Mouse (Mus musculus) liver, postnatal 0 days (tissue): ENCODE data around the gene Sem1. TPM values are rescaled to one million over a fixed set of nuclear protein-coding genes. Genes with fewer than 3 reads are reported as not detected.

Experiments
- ATAC-seq: fragments of 200-750 bp; cut with Nextera tagmentation; 2 replicates; pipeline ENCODE4 v1.8.0; 2017; ENCODE audit warnings: mild to moderate bottlenecking, moderate library complexity
- DNase-seq: peaks from one replicate; pipeline ENCODE4 v3.0.0-alpha.2; 2016
- H3K27ac ChIP-seq: fragments of 300-500 bp; sonication (generic); 2 replicates; pipeline ENCODE4 v1.5.1; 2014; ENCODE audit warnings: antibody characterized with exemption, moderate library complexity, mild to moderate bottlenecking, low read depth
- H3K27me3 ChIP-seq: fragments of 300-500 bp; sonication (generic); 2 replicates; pipeline ENCODE4 v1.6.1; 2014; ENCODE audit warnings: low read length, control low read depth, mixed read lengths; ENCODE audit not compliant: insufficient read depth
- H3K36me3 ChIP-seq: fragments of 300-500 bp; sonication (generic); replicated peaks from 2 replicates; pipeline ENCODE4 v1.6.1; 2014; ENCODE audit warnings: mild to moderate bottlenecking, control low read depth, low read length, moderate library complexity, mixed read lengths; ENCODE audit not compliant: insufficient read depth
- H3K4me1 ChIP-seq: fragments of 300-500 bp; sonication (generic); 2 replicates; pipeline ENCODE4 v1.6.1; 2014; ENCODE audit warnings: antibody characterized with exemption, mild to moderate bottlenecking, control low read depth; ENCODE audit not compliant: insufficient read depth
- H3K4me2 ChIP-seq: fragments of 300-500 bp; sonication (generic); 2 replicates; pipeline ENCODE4 v1.6.1; 2014; ENCODE audit warnings: low read depth, mild to moderate bottlenecking, low read length, moderate library complexity, mixed read lengths
- H3K4me3 ChIP-seq: fragments of 300-500 bp; sonication (generic); 2 replicates; pipeline ENCODE4 v1.5.1; 2014; ENCODE audit warnings: low read depth, low read length
- H3K9ac ChIP-seq: fragments of 300-500 bp; sonication (generic); replicated peaks from 2 replicates; pipeline ENCODE4 v1.6.1; 2014; ENCODE audit warnings: mild to moderate bottlenecking, moderate library complexity
- H3K9me3 ChIP-seq: fragments of 300-500 bp; sonication (generic); 2 replicates; pipeline ENCODE4 v1.6.1; 2016; ENCODE audit warnings: mild to moderate bottlenecking, control low read depth, low read length, mixed read lengths
- CTCF ChIP-seq: sonication (generic); IDR thresholded peaks from 2 replicates; pipeline ENCODE4 v1.5.1; 2016; ENCODE audit warnings: antibody characterized with exemption, low read depth
- EP300 ChIP-seq: IDR thresholded peaks from 2 replicates; pipeline ENCODE4 v1.6.1; 2016; ENCODE audit warnings: antibody characterized with exemption, low read depth, mild to moderate bottlenecking
- WGBS: fragments of 180-500 bp; shearing (Covaris S2); extraction: QIAGEN DNeasy Blood & Tissue Kit; methylation state at CpG from one replicate; pipeline ENCODE4 v1.1.7; 2014; ENCODE audit not compliant: insufficient replicate concordance; 5-methylcytosine and 5-hydroxymethylcytosine counted together
- polyA plus RNA-seq: library from polyadenylated mRNA; unstranded; fragments of >200 nt; fragmentation: Nextera tagmentation; extraction: Ambion mirVana; gene quantifications from 2 replicates; pipeline ENCODE4 v1.2.1, GENCODE M21; 2015

The Sem1 gene
- polyA plus RNA-seq, 1 experiment from 2014 or later: 139 TPM

DNA sequence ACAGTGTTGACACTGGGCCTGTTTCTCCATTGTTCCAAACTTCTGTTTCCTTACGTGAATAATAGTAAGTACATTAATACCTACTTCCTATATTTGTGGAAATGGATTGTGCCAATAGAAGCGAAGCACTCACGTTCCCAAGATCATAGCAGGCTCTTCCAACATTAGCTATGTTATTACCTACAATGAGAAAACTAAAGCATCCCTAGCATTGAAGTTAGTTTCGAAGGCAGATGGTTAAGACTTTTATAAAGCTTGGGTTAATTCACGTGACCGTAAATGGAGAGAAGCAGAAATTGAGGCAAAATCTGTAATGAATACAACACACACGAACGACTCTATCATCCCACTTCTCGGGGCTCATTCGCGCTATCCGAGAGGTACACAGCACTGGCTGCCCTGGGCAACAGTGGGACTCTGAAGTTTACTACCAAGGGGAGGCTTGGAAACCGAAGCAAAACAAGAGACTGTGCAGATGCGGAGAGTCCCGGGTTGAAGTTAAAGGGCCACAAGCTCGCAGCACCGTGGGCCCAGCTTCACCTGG, 650 bp downstream of the Sem1 start:
- H3K36me3 ChIP-seq: peaks cover 3% of the 10 kb centered on the region; the same call in 1 of the 2 replicates
- 1% methylated on average over 17 of the region's 17 CpGs for WGBS
- DNase-seq: peak; percentile 33

GRCm38 (mm10) chr6:6577291-6577690, 1.2 kb downstream of the Sem1 start:
- Histone ChIP-seq H3K36me3 (peaks cover 3% of the 10 kb centered on the region; the same call in 1 of the 2 replicates), H3K9me3 (no peaks in the 10 kb centered on the region), H3K4me2 (peak overlapping the region; percentile 75), H3K4me3 (peak overlapping the region; percentile 97), H3K4me1 (peaks cover 11% of the 10 kb centered on the region), H3K9ac (peak overlapping the region; percentile 99), H3K27ac (peak overlapping the region; percentile 97; the same call in 1 of the 2 replicates), H3K27me3 (no peaks in the 10 kb centered on the region)
- DNase-seq (no peak), ATAC-seq (no peak)
- no peak for TF ChIP-seq EP300
- TF ChIP-seq CTCF: no peak
- WGBS: 41% methylated on average over 3 of the region's 3 CpGs

More for the DNA sequence above, 650 bp downstream of the Sem1 start:
- Histone ChIP-seq H3K4me2 (peak overlapping the region; percentile 75), H3K9me3 (no peaks in the 10 kb centered on the region), H3K27me3 (no peaks in the 10 kb centered on the region), H3K9ac (peak overlapping the region; percentile 99), H3K4me3 (peak overlapping the region; percentile 97), H3K4me1 (peaks cover 11% of the 10 kb centered on the region), H3K27ac (peak overlapping the region; percentile 97)
- TF ChIP-seq CTCF (no peak), EP300 (no peak; the same call in 1 of the 2 replicates)
- peak; percentile 75 for ATAC-seq

- Histone ChIP-seq H3K9me3 (no peaks in the 10 kb centered on the region), H3K36me3 (peaks cover 3% of the 10 kb centered on the region; the same call in 1 of the 2 replicates), H3K27ac (no peak overlapping the region), H3K4me1 (peaks cover 11% of the 10 kb centered on the region), H3K9ac (no peak overlapping the region), H3K4me3 (no peak overlapping the region), H3K27me3 (no peaks in the 10 kb centered on the region), H3K4me2 (no peak overlapping the region)
- TF ChIP-seq CTCF (no peak), EP300 (no peak)
- 84% methylated on average over 4 of the region's 4 CpGs for WGBS
- ATAC-seq: no peak
- no peak for DNase-seq
Measured at GRCm38 (mm10) chr6:6575796-6576195, 2.7 kb downstream of the Sem1 start.

DNA sequence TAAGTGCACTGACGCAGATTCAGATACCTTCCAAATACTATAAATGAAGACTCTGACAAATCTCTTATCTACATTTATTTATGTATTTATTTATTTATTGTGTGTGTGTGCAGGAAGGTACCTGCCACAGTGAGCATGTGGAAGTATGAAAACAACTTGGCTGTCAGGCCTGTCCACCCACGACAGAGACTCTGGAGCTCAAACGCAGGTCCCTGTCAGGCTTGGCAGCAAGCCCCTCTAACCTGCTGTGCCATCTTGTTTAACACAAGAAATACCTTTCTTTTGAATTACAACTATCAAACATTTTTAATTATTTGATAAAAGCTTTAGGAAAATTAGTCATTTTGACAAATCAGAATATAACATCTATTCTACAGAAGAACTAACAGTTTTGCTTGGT, 10.0 kb downstream of the Sem1 start:
- DNase-seq: no peak
- 79% methylated on average over 3 of the region's 3 CpGs for WGBS
- Histone ChIP-seq H3K4me3 (no peak overlapping the region), H3K4me1 (peaks cover 3% of the 10 kb centered on the region; the same call in 1 of the 2 replicates), H3K36me3 (no peaks in the 10 kb centered on the region), H3K4me2 (no peak overlapping the region), H3K27ac (no peak overlapping the region), H3K9ac (no peak overlapping the region), H3K9me3 (no peaks in the 10 kb centered on the region), H3K27me3 (no peaks in the 10 kb centered on the region)
- TF ChIP-seq EP300: no peak
- TF ChIP-seq CTCF: no peak
- no peak for ATAC-seq

GRCm38 (mm10) chr6:6563691-6564090, 14.8 kb downstream of the Sem1 start:
- no peaks in the 10 kb centered on the region for H3K27me3 ChIP-seq
- DNase-seq: no peak
- ATAC-seq: no peak
- H3K9ac ChIP-seq: no peak overlapping the region
- H3K9me3 ChIP-seq: no peaks in the 10 kb centered on the region
- H3K4me2 ChIP-seq: no peak overlapping the region
- no peak for TF ChIP-seq EP300
- TF ChIP-seq CTCF: no peak
- H3K4me3 ChIP-seq: no peak overlapping the region
- H3K4me1 ChIP-seq: peaks cover 14% of the 10 kb centered on the region; the same call in 1 of the 2 replicates
- WGBS: 61% methylated on average over 5 of the region's 5 CpGs
- no peak overlapping the region for H3K27ac ChIP-seq
- peaks cover 3% of the 10 kb centered on the region; the same call in 1 of the 2 replicates for H3K36me3 ChIP-seq

DNA sequence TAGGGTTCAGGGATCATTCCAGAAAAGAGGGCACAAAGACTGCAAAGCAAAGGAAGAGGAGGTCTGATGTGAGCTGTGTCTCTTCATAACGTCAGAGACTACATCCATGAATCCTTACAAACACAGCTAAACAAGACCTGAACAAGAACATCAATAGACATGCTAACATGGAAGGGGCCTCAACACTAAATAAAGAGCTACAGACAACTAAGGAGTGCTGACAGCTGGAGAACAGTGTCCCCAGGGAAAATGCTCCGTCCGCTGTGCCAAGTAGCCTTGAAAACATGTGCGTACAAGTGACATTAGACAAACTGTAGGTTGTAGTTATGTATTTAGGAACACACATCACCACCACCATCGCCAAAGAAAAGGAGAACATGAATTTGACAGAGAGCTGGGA, 15.7 kb downstream of the Sem1 start:
- 82% methylated on average over 5 of the region's 5 CpGs for WGBS
- no peak for ATAC-seq
- Histone ChIP-seq H3K4me2 (no peak overlapping the region), H3K9ac (no peak overlapping the region), H3K9me3 (no peaks in the 10 kb centered on the region), H3K27me3 (no peaks in the 10 kb centered on the region), H3K27ac (no peak overlapping the region), H3K36me3 (peaks cover 6% of the 10 kb centered on the region; the same call in 1 of the 2 replicates), H3K4me3 (no peak overlapping the region), H3K4me1 (peaks cover 14% of the 10 kb centered on the region; the same call in 1 of the 2 replicates)
- no peak for DNase-seq
- TF ChIP-seq EP300 (no peak), CTCF (no peak)
